Mouse (Mus musculus) heart, embryonic 16.5 days (tissue): Measurements from ENCODE around the gene Nme7. TPM values are rescaled to one million over a fixed set of nuclear protein-coding genes. Genes with fewer than 3 reads are reported as not detected.

ENCODE experiments used
- ATAC-seq: fragments of 200-750 bp; cut with Nextera tagmentation; replicated peaks from 2 replicates; pipeline ENCODE4 v1.8.0; 2017; ENCODE audit warnings: moderate number of reproducible peaks; ENCODE audit not compliant: insufficient read depth, low FRiP score; ENCODE audit errors: extremely low read depth
- H3K27ac ChIP-seq: fragments of 300-500 bp; sonication (generic); 2 replicates; pipeline ENCODE4 v1.5.1; 2014; ENCODE audit warnings: mild to moderate bottlenecking, low read length, control low read depth, moderate library complexity
- H3K27me3 ChIP-seq: fragments of 300-500 bp; sonication (generic); 2 replicates; pipeline ENCODE4 v1.6.1; 2014; ENCODE audit warnings: low read length, mixed read lengths; ENCODE audit not compliant: control insufficient read depth, insufficient read depth
- H3K36me3 ChIP-seq: fragments of 300-500 bp; sonication (generic); 2 replicates; pipeline ENCODE4 v1.6.1; 2014; ENCODE audit not compliant: control insufficient read depth, insufficient read depth
- H3K4me1 ChIP-seq: fragments of 300-500 bp; sonication (generic); 2 replicates; pipeline ENCODE4 v1.6.1; 2014; ENCODE audit warnings: low read length, mixed read lengths; ENCODE audit not compliant: control insufficient read depth, insufficient read depth
- H3K4me2 ChIP-seq: fragments of 300-500 bp; sonication (generic); 2 replicates; pipeline ENCODE4 v1.6.1; 2014; ENCODE audit warnings: low read depth, mild to moderate bottlenecking, control low read depth, low read length
- H3K4me3 ChIP-seq: fragments of 300-500 bp; sonication (generic); 2 replicates; pipeline ENCODE4 v1.5.1; 2014; ENCODE audit warnings: mild to moderate bottlenecking, control low read depth, low read length
- H3K9ac ChIP-seq: fragments of 300-500 bp; sonication (generic); 2 replicates; pipeline ENCODE4 v1.6.1; 2014; ENCODE audit warnings: low read length, control low read depth
- H3K9me3 ChIP-seq: fragments of 300-500 bp; sonication (generic); replicated peaks from 2 replicates; pipeline ENCODE4 v1.6.1; 2016; ENCODE audit warnings: low read length; ENCODE audit not compliant: control insufficient read depth
- WGBS: fragments of 180-500 bp; shearing (Covaris S2); extraction: QIAGEN DNeasy Blood & Tissue Kit; methylation state at CpG from one replicate; pipeline ENCODE4 v1.1.7; 2014; 5-methylcytosine and 5-hydroxymethylcytosine counted together
- polyA plus RNA-seq: library from polyadenylated mRNA; unstranded; fragments of >200 nt; fragmentation: Nextera tagmentation; extraction: Ambion mirVana; gene quantifications from 2 replicates; pipeline ENCODE4 v1.2.1, GENCODE M21; 2015

The Nme7 gene
- polyA plus RNA-seq, 1 experiment from 2014 or later: 21.9 TPM

DNA sequence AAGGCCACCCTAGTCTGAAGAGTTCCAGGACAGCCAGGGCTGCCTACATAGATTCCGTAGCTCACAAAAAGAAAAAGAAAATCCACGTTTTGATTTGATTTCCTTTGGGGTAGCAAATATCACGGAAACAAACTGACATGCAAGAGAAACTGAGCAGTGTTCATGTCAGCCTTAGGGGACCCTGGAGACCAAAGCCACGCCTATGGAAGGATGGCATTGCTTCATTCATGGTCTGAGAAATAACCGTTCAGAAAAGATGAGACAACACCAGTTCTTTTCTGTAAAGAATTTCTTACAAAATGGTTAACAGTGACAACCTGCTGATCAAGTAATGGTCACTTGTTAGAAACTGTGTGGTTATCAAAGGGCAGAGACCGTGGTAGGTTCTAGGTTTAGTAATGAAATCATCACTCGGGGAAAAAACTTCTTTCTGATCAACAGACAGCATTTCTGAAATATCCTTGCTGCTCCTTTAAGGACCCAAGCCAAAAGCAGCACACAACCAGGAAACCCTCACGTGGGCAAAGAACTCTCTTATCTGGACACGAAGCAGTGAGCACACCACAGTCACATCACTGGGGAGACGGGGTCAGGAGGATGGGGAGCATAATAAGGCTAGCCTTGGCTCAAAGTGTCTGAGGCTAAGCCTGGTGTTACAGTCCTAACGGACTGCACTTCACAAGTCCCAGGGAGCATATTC is 136.9 kb downstream of the Nme7 start:
- 66% methylated on average over 11 of the region's 11 CpGs for WGBS
- Histone ChIP-seq H3K36me3 (peaks cover 59% of the 10 kb centered on the region), H3K4me2 (no peak overlapping the region), H3K27ac (no peak overlapping the region), H3K9me3 (no peaks in the 10 kb centered on the region), H3K4me1 (no peaks in the 10 kb centered on the region; the same call in none of the 2 replicates), H3K27me3 (no peaks in the 10 kb centered on the region), H3K9ac (no peak overlapping the region), H3K4me3 (no peak overlapping the region)
- no peak for ATAC-seq

DNA sequence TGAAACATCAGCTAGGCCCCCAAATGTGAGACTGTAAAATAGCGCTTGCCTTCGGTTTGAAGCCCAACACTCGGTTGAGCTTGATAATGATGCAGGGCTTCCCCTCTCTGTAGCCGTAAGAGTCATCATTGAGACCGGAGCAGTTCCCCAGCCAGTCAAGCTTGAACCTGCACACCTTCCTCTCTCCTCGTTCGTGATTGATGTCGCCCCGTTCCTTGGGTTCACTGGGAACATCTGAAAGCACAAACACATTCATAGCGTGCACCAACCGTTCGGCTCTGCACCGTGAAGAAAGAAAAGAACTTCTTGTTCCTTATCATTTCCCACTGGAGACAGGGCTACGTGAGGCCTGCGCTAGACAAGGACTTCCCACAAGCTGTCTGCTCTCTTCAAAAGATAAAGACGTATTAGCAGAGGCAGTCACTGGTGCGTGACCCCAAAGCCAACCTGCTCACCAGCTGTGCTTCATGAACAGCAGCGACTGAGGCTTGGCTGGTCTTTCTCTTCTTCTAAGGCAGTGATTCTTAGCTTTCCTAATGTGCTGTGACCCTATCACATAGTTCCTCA is 137.6 kb downstream of the Nme7 start:
- no peak overlapping the region for H3K4me3 ChIP-seq
- H3K27ac ChIP-seq: no peak overlapping the region
- no peaks in the 10 kb centered on the region for H3K9me3 ChIP-seq
- no peaks in the 10 kb centered on the region; the same call in none of the 2 replicates for H3K4me1 ChIP-seq
- WGBS: 49% methylated on average over 18 of the region's 18 CpGs
- H3K4me2 ChIP-seq: no peak overlapping the region
- ATAC-seq: no peak
- no peaks in the 10 kb centered on the region for H3K27me3 ChIP-seq
- H3K36me3 ChIP-seq: peaks cover 60% of the 10 kb centered on the region
- no peak overlapping the region for H3K9ac ChIP-seq

GRCm38 (mm10) chr1:164445620-164446162 is 141.8 kb downstream of the Nme7 start:
- H3K4me2 ChIP-seq: no peak overlapping the region
- no peak overlapping the region for H3K9ac ChIP-seq
- H3K4me3 ChIP-seq: no peak overlapping the region
- no peak for ATAC-seq
- no peaks in the 10 kb centered on the region for H3K9me3 ChIP-seq
- no peak overlapping the region for H3K27ac ChIP-seq
- H3K36me3 ChIP-seq: peaks cover 43% of the 10 kb centered on the region
- H3K27me3 ChIP-seq: no peaks in the 10 kb centered on the region
- H3K4me1 ChIP-seq: peaks cover 14% of the 10 kb centered on the region
- WGBS: 81% methylated on average over 5 of the region's 5 CpGs

DNA sequence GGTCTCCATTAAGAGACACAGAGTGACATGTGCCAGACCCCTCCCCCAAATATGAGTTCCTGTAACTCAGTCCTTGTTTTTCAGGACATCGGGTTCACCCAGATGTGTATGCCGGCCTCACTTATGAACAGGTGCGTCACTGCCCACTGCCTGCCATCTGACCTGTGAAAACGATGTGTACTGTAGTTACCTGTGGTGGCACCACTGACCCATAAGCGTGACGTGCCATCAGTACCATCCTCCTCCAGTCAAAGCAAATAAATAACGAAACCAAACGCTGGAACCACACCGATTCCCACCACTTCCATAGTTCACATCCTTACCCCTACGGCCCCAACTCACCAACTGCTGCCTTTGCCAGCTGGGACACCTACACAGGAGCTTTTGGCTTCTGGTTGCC is 142.6 kb downstream of the Nme7 start:
- Histone ChIP-seq H3K36me3 (peaks cover 38% of the 10 kb centered on the region), H3K4me1 (peaks cover 20% of the 10 kb centered on the region)

GRCm38 (mm10) chr1:164447521-164447920 is 143.6 kb downstream of the Nme7 start:
- no peak overlapping the region for H3K27ac ChIP-seq

More for the DNA sequence above, 142.6 kb downstream of the Nme7 start:
- Histone ChIP-seq H3K9ac (no peak overlapping the region), H3K9me3 (no peaks in the 10 kb centered on the region), H3K4me3 (no peak overlapping the region), H3K4me2 (no peak overlapping the region), H3K27ac (no peak overlapping the region), H3K27me3 (no peaks in the 10 kb centered on the region)
- 93% methylated on average over 10 of the region's 10 CpGs for WGBS
- ATAC-seq: no peak

GRCm38 (mm10) chr1:164449626-164450025 is 145.7 kb downstream of the Nme7 start:
- H3K4me3 ChIP-seq: no peak overlapping the region
- ATAC-seq: no peak
- H3K4me2 ChIP-seq: no peak overlapping the region
- H3K27me3 ChIP-seq: no peaks in the 10 kb centered on the region
- WGBS: 69% methylated on average over 8 of the region's 8 CpGs
- H3K27ac ChIP-seq: peak overlapping the region; percentile 12; the same call in 1 of the 2 replicates
- no peak overlapping the region for H3K9ac ChIP-seq
- H3K36me3 ChIP-seq: peaks cover 33% of the 10 kb centered on the region
- peaks cover 43% of the 10 kb centered on the region for H3K4me1 ChIP-seq
- no peaks in the 10 kb centered on the region for H3K9me3 ChIP-seq

More at GRCm38 (mm10) chr1:164447521-164447920, 143.6 kb downstream of the Nme7 start:
- Histone ChIP-seq H3K4me1 (peaks cover 23% of the 10 kb centered on the region), H3K9ac (no peak overlapping the region), H3K36me3 (peaks cover 37% of the 10 kb centered on the region), H3K9me3 (no peaks in the 10 kb centered on the region), H3K4me3 (no peak overlapping the region), H3K4me2 (no peak overlapping the region), H3K27me3 (no peaks in the 10 kb centered on the region)
- WGBS: 79% methylated on average over 6 of the region's 6 CpGs
- ATAC-seq: no peak

DNA sequence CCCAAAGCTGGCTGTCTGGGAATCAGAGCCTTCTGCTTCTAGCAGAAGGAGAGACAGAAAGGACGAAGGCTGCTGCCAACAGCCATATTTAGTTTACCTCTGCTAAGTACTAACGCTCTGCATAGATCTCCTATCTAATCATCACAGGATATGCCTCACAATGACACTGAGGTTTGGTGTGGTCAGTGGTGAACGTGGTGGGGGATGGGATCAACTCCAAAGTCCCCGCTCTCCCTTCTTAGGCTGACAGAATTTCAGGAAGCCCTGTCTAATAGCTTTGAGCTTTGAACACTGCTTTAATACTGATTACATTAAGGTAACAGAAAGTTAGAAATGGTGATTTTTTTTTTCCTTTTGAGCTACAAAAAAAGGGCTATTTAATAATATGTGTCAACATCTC is 146.3 kb downstream of the Nme7 start:
- Histone ChIP-seq H3K27ac (no peak overlapping the region), H3K9me3 (no peaks in the 10 kb centered on the region), H3K4me3 (no peak overlapping the region), H3K4me1 (peaks cover 45% of the 10 kb centered on the region), H3K4me2 (no peak overlapping the region), H3K9ac (no peak overlapping the region), H3K36me3 (peaks cover 33% of the 10 kb centered on the region), H3K27me3 (no peaks in the 10 kb centered on the region)
- no peak for ATAC-seq
- 52% methylated on average over 4 of the region's 4 CpGs for WGBS

- Histone ChIP-seq H3K9ac (no peak overlapping the region), H3K27me3 (no peaks in the 10 kb centered on the region), H3K9me3 (no peaks in the 10 kb centered on the region), H3K4me2 (no peak overlapping the region), H3K4me1 (peaks cover 45% of the 10 kb centered on the region), H3K27ac (no peak overlapping the region), H3K36me3 (peaks cover 33% of the 10 kb centered on the region), H3K4me3 (no peak overlapping the region)
- 82% methylated on average over 4 of the region's 4 CpGs for WGBS
- ATAC-seq: no peak
Measured at GRCm38 (mm10) chr1:164450644-164451043, 146.7 kb downstream of the Nme7 start.

GRCm38 (mm10) chr1:164451346-164451745 is 147.4 kb downstream of the Nme7 start:
- no peak for ATAC-seq
- Histone ChIP-seq H3K4me1 (peaks cover 45% of the 10 kb centered on the region), H3K36me3 (peaks cover 33% of the 10 kb centered on the region), H3K4me2 (no peak overlapping the region), H3K9me3 (no peaks in the 10 kb centered on the region), H3K9ac (no peak overlapping the region), H3K27ac (peak overlapping the region; percentile 46), H3K4me3 (no peak overlapping the region), H3K27me3 (no peaks in the 10 kb centered on the region)
- 56% methylated on average over 5 of the region's 5 CpGs for WGBS
